Mouse (Mus musculus) hindbrain, embryonic 14.5 days (tissue): ENCODE measurements around the gene Hnrnpll. TPM values are rescaled to one million over a fixed set of nuclear protein-coding genes. Genes with fewer than 3 reads are reported as not detected.

Experiments used
- polyA plus RNA-seq: library from polyadenylated mRNA; unstranded; fragments of >200 nt; fragmentation: Nextera tagmentation; extraction: Ambion mirVana; gene quantifications from 2 replicates; pipeline ENCODE4 v1.2.1, GENCODE M21; 2014

The Hnrnpll gene
- polyA plus RNA-seq, 1 experiment from 2014 or later = 62.7 TPM

Other genes starting within 250 kb of the Hnrnpll start
- 39.4 and 44.5 TPM in 2 replicates for gene Atl2, start 166.2 kb downstream of the Hnrnpll start, polyA plus RNA-seq
- gene Galm, start 65.1 kb upstream of the Hnrnpll start, polyA plus RNA-seq = 2.2 and 2.4 TPM in 2 replicates
- gene Srsf7, start 145.0 kb upstream of the Hnrnpll start, polyA plus RNA-seq = 389 and 452 TPM in 2 replicates
- gene Ttc39d, start 145.1 kb upstream of the Hnrnpll start, polyA plus RNA-seq = 0.15 and 0.26 TPM in 2 replicates
- 19.4 and 20.9 TPM in 2 replicates for gene Gemin6, start 162.1 kb upstream of the Hnrnpll start, polyA plus RNA-seq
- gene Morn2, start 227.9 kb upstream of the Hnrnpll start, polyA plus RNA-seq = 58.1 and 64.2 TPM in 2 replicates
- 51.3 and 61.0 TPM in 2 replicates for gene Dhx57, start 228.1 kb upstream of the Hnrnpll start, polyA plus RNA-seq
- gene Arhgef33, start 245.1 kb upstream of the Hnrnpll start, polyA plus RNA-seq = 1.5 and 2.6 TPM in 2 replicates